Comparison of ENCODE assay signal across 8 mouse cellular contexts in the genomic region with DNA sequence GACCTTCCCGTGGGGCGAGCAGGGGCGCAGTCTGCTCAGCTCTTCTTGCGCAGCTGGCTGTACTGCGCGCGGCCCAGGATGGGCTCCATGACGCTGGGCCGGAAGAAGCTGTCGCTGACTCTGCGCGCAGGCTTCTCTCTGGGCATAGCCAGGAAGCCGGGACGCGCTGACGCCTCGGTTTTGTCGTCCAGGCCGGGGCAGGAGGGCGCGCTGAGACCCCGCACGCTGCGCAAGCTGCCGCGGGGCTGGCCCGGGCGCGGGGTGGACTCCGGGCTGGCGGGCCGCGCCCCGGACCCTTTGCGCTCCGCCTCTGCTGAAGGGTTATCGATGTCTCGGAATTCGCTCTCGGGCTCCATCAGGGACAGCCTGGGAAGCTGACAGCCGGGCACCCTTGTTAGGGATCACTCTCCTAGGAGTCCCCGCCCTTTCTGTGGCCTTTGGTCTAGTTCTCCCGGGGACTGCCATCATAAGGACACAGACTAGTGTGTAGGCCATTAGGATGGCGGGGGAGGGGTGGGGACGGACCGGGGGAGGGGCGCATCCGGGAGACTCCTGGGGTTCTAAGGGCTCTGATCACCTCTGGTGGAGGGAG. TPM values are rescaled to one million over a fixed set of nuclear protein-coding genes. Genes with fewer than 3 reads are reported as not detected.
DNase-seq lines count a peak whose midpoint lies in the region; ATAC-seq lines count a peak whose summit lies in the region.

No protein-coding gene starts in this region.

- no peaks in the 10 kb centered on the region for H3K4me1 ChIP-seq in embryonic facial prominence, embryonic 14.5 days (ENCODE audit: control insufficient read depth, insufficient read depth, low read length)
- peaks cover 7% of the 10 kb centered on the region; the same call in 1 of the 2 replicates for H3K4me1 ChIP-seq in heart, embryonic 16.5 days (ENCODE audit: control insufficient read depth, insufficient read depth, low read length)

- no peaks in the 10 kb centered on the region for H3K9me3 ChIP-seq in embryonic facial prominence, embryonic 14.5 days (ENCODE audit: control insufficient read depth, low read length)
- H3K9me3 ChIP-seq in heart, embryonic 16.5 days (replicated peaks; ENCODE audit: control insufficient read depth, low read length): no peaks in the 10 kb centered on the region

- peaks cover 12% of the 10 kb centered on the region; the same call in 1 of the 2 replicates for H3K27me3 ChIP-seq in embryonic facial prominence, embryonic 14.5 days (replicated peaks; ENCODE audit: control insufficient read depth, insufficient read depth, low read length)
- H3K27me3 ChIP-seq in heart, embryonic 16.5 days (ENCODE audit: control insufficient read depth, insufficient read depth, low read length): peaks cover 7% of the 10 kb centered on the region; the same call in 1 of the 2 replicates

- DNase-seq in layer of hippocampus, adult 11-12 months (ENCODE audit: low spot score): peak; percentile 35
- DNase-seq in layer of hippocampus, adult 9-10 months (ENCODE audit: low spot score): no peak
- DNase-seq in embryonic facial prominence, embryonic 14.5 days (ENCODE audit: low spot score): peak; percentile 76
- peak; percentile 75 to 84 for DNase-seq in kidney, postnatal 4 days
- DNase-seq in lung, postnatal 10 days: peak; percentile 77
- DNase-seq in ovary, postnatal 14 days (ENCODE audit: low spot score): peak; percentile 40
- DNase-seq in urinary bladder, postnatal 36 days (ENCODE audit: low spot score in 2 of 2): peak; percentile 20 to 44

- peak overlapping the region; percentile 85 for H3K9ac ChIP-seq in embryonic facial prominence, embryonic 14.5 days (ENCODE audit: low read depth, low read length)
- H3K9ac ChIP-seq in heart, embryonic 16.5 days (ENCODE audit: low read length): peak overlapping the region; percentile 84

- no peaks in the 10 kb centered on the region for H3K36me3 ChIP-seq in embryonic facial prominence, embryonic 14.5 days (ENCODE audit: control insufficient read depth, insufficient read depth, low read length)
- H3K36me3 ChIP-seq in heart, embryonic 16.5 days (ENCODE audit: control insufficient read depth, insufficient read depth): no peaks in the 10 kb centered on the region

- under 1% methylated on average over 31 of the region's 48 CpGs for WGBS in embryonic facial prominence, embryonic 14.5 days
- WGBS in heart, embryonic 16.5 days: under 1% methylated on average over 48 of the region's 48 CpGs

- ATAC-seq in embryonic facial prominence, embryonic 14.5 days (ENCODE audit: low read depth): peak; percentile 84
- peak; percentile 74 for ATAC-seq in heart, embryonic 16.5 days (replicated peaks; ENCODE audit: extremely low read depth, insufficient read depth, low FRiP score)

- H3K4me3 ChIP-seq in embryonic facial prominence, embryonic 14.5 days (ENCODE audit: low read depth, low read length): peak overlapping the region; percentile 64
- peak overlapping the region; percentile 75 for H3K4me3 ChIP-seq in heart, embryonic 16.5 days (ENCODE audit: low read length)

- no peak overlapping the region for H3K27ac ChIP-seq in embryonic facial prominence, embryonic 14.5 days (replicated peaks; ENCODE audit: low read depth, low read length)
- H3K27ac ChIP-seq in heart, embryonic 16.5 days (ENCODE audit: low read length): peak overlapping the region; percentile 57

- H3K4me2 ChIP-seq in embryonic facial prominence, embryonic 14.5 days (ENCODE audit: low read depth, low read length): peak overlapping the region; percentile 93
- H3K4me2 ChIP-seq in heart, embryonic 16.5 days (ENCODE audit: low read depth, low read length): peak overlapping the region; percentile 97

RNA-seq across cellular contexts. Expression of gene Kif7, which starts 6.0 kb away (rescaled TPM):
- 5.3 and 6.2 TPM in 2 replicates for polyA plus RNA-seq in embryonic facial prominence, embryonic 14.5 days (2014; fragmentation: Nextera tagmentation; extraction: Ambion mirVana)
- polyA plus RNA-seq in heart, embryonic 16.5 days (2015; fragmentation: Nextera tagmentation; extraction: Ambion mirVana): 1.5 and 1.8 TPM in 2 replicates

RNA-seq across cellular contexts. Expression of gene Plin1, which starts 11.2 kb away (rescaled TPM):
- polyA plus RNA-seq in embryonic facial prominence, embryonic 14.5 days (2014; fragmentation: Nextera tagmentation; extraction: Ambion mirVana): 0.50 and 1.7 TPM in 2 replicates
- not detected in 2 replicates for polyA plus RNA-seq in heart, embryonic 16.5 days (2015; fragmentation: Nextera tagmentation; extraction: Ambion mirVana)

RNA-seq across cellular contexts. Expression of gene Pex11a, which starts 21.4 kb away (rescaled TPM):
- polyA plus RNA-seq in embryonic facial prominence, embryonic 14.5 days (2014; fragmentation: Nextera tagmentation; extraction: Ambion mirVana): 9.2 and 9.4 TPM in 2 replicates
- 6.9 TPM in 2 replicates for polyA plus RNA-seq in heart, embryonic 16.5 days (2015; fragmentation: Nextera tagmentation; extraction: Ambion mirVana)

RNA-seq across cellular contexts. Expression of gene Wdr93, which starts 21.5 kb away (rescaled TPM):
- 0.17 and 1.3 TPM in 2 replicates for polyA plus RNA-seq in embryonic facial prominence, embryonic 14.5 days (2014; fragmentation: Nextera tagmentation; extraction: Ambion mirVana)
- polyA plus RNA-seq in heart, embryonic 16.5 days (2015; fragmentation: Nextera tagmentation; extraction: Ambion mirVana): 0.32 and 0.49 TPM in 2 replicates
